Mouse (Mus musculus): ENCODE results near the gene C9.

C9 gene

DNA sequence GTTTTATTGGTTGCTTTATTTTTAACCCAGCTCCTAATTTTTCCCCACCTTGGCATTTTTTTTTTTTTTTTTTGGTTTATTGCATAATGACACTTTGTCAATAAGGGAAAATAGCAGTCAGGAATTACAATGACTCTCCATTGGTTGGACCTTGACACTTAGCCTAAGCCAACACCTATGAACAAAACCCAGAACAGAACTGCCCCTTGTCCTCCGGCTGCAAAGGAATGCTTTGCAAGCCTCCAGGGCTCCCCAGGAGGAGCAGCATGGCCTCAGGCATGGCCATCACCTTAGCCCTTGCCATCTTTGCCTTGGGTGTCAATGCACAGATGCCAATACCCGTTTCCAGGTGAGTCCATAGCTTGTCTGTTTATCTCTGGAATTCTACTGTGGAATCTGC, at the start of gene C9:
TSS of gene C9 (plus strand) at position 193 of the 400 bp plus-strand sequence.
- no peak for DNase-seq (ENCODE audit: low read depth, low spot score)

DNA sequence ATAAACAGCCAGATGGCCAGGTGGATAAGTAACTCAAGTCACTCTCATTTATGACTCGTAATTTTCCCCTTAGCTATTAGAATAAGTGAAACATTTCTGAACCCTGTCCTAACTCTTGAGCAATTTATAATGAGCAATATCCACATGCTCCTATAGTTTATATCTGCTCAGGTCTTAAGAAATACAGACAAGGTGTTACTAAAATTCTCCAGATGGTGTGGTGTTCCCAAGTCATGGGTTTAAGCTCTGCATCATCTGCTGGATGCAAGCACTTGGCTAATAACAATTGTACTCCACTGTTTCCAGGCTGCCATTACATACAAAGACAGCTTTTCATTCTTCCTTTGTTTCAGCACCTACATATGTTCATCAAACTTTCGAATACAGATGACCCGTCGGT, 46.9 kb upstream of the C9 start:
- no peak for DNase-seq (ENCODE audit: low read depth, low spot score)

DNA sequence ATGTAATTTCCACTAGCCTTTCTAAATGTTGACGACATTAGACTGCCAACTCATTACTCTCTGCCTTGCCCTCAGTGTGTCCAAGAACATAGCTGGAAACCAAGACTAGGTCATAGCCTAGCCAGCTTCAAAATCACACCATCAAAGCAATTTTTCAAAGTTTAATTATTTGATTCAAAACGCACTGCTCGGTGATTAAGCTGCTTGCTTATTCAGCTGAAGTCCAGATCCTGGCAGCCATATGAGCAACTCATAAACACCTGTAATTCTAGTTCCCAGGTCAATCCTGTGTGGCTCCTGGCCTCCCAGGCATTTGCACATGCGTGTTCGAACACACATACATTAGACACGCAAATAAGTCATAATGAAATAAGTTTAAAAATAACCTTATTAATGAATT, 46.2 kb upstream of the C9 start:
- no peak for DNase-seq (ENCODE audit: low read depth, low spot score)

DNA sequence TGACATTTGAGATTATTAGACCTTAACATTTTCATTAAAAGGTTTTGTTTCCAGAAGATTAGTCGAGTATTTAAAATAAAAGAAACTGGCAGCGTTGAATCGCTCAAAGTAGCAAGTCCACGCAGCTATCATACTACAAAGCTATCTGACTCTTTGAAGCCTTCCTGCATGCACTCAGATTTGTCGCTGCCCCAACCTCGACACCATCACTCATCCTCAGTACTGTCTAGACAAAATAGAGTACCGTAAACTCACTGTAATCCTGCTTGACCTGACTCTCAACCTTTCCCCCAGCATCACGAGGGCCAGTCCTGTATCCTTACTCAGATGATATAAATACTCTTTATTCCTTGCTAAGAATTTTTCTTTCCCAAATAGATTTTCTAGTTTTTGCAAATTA, 45.0 kb upstream of the C9 start:
- DNase-seq (ENCODE audit: low read depth, low spot score) = no peak

DNA sequence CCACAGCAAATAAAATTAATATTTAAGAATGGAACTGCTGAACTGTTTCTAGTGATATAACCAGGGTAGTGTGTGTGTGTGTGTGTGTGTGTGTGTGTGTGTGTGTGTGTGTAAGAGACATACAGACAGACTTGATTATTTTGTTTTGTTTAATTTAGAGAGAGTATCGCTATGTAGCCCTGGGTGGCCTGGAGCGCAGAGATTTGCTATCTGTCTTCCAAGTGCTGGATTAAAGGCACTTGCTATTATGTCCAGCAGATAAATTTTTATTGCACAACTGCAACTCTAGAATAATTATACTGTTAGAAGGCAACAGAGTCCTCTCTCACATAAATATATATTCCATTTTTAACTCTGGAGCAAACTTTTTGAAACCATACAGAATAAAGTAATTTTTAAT, 42.7 kb upstream of the C9 start:
- DNase-seq (ENCODE audit: low read depth, low spot score) = no peak

DNA sequence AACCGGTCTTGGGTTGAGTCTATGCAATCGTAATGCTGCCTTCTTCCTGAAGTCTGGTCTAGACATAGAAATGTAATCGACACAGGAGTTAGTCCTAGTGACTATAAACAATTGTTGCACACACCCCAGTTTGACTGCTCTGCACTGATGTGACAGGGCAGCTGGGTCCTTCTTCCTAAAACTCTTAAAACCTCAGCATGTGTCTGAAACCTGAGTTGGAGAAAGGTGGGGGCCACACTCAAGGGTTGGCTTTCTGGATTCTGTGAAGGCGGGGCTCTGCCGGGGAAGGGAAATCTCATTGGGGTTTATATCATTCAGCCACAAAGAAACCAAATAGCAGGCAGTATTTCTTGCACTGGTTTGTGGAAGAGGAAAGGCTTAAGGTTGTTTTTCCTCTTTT, 41.0 kb upstream of the C9 start:
- no peak for DNase-seq (ENCODE audit: low read depth, low spot score)

DNA sequence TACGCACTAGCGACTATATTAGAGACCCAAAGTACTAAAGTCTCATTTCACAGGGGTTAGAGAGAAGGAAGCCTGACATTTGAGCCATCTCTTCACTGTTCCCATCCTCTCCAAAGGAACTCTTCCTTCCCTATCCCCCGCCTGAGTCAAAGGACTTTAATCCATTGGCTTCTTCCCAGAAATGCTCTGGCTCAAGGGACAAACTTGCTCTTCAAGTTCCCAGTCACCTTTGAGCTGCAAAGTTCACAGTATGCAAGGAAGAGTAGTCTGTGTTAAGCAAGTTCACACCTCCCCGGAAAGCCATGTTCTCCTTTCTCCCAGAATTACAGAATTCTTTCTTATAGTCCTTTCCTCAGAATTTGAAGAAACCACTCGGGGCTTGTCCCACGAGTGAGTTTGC, 38.4 kb upstream of the C9 start:
- DNase-seq (ENCODE audit: low read depth, low spot score) = no peak

DNA sequence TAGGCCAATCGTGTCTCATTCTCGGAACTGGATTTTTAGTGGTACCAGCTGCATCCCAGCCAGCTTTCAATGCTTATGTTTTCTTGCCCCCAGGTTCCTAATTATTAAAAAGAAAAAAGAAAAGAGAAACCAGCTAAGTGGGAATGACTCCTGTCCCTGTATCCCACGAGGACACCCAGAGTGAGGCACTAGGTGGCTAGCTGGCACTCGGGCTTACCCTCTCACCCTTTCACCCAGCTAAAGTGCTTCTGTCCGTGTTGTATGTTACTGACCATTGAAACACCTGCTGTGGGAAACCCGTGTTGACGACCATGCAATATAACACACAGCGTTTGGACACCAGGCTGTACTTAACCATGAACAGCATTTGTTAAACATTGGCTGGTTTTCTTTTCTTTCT, 36.1 kb upstream of the C9 start:
- DNase-seq (ENCODE audit: low read depth, low spot score) = no peak

DNA sequence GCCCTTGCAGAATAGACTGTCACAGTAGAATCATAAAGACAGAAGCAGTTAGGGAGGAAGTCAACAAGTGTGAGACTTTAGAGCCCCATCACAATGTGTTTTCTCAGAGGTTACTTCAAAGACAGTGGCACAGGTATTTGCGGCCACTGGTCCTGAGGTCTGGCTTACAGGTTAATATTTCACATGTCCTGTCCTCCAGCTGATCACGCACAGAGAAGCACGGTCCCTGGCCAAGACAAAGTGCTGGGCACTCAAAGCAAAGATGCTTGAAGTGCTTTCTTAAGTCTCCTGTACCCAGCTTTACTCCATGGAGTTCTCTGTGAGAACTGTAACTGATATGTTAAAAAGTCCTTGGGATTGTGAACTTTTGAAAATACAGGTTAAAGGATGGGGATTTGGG, 35.0 kb upstream of the C9 start:
- no peak for DNase-seq (ENCODE audit: low read depth, low spot score)

DNA sequence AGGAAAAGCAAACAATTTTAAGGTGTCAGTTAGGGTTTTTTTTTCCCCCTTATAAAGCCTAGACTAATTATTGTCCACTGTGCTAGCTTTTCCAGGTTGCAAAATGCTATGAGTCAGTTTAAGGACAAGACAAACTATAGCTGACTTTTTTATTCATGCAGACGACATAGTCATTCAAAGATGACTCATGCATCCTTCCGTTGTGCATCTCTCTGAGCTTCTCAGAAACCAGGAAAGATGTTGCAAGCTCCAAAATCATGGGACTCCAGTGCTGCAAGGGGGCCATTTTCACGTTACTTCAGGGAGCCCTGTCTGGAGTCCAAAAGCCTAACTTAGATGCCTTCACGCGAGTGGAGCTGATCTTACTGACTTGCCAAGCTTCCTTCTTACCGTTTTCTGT, 33.8 kb upstream of the C9 start:
- DNase-seq (ENCODE audit: low read depth, low spot score) = no peak

DNA sequence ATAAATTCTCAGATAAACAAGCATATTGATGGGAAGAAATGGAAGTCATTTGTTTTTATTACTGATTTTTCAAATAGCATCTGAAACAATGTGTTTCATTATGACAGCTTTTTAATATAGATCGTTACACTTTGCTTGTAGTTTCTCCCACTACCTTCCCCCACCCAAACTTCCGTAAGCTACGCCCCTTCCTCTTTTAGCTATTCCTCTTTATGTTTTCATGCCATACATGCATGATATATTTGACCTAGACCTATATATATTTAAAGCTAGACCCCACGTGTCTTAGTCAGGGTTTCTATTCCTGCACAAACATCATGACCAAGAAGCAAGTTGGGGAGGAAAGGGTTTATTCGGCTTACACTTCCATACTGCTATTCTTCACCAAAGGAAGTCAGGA, 29.8 kb upstream of the C9 start:
- DNase-seq (ENCODE audit: low read depth, low spot score) = no peak

DNA sequence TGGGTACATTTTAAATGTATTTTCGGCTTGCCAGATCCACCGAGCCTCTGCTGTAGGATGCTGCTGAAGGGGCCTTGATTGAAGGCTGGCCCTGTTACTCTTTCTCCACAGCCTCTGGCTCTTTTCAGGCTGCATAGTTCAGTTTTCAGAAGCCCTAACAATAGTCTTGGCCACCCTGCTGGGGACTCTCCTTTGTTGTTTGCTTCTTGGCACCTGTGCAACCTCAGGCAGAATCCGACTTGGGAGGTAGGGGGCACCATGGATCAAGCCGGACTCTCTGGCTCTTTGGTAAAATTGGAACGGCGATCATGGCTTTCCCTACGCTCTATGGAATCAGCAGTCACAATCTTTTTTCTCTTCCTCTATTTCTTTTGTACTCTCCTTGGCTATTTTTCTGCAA, 13.3 kb upstream of the C9 start:
- no peak for DNase-seq (ENCODE audit: low read depth, low spot score)

DNA sequence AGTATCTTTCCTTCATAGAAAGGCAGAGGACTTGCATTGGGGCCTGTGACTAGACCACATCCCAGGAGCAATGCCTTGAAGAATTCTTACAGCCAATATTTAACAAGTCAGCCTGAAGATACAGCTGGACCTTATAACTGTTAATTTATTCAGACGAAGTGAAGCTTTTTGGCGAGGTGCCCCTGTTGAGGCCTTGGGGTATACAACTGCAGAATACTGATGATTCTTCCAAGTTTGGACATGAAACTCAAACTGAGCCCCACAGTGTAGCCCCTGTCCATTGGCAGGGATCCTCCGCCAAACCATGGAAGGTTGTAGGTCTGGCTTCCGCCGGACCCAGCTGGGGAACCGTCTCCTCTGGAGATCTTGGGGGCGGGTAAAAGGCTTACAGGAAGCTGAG, 12.7 kb upstream of the C9 start:
- no peak for DNase-seq (ENCODE audit: low read depth, low spot score)

DNA sequence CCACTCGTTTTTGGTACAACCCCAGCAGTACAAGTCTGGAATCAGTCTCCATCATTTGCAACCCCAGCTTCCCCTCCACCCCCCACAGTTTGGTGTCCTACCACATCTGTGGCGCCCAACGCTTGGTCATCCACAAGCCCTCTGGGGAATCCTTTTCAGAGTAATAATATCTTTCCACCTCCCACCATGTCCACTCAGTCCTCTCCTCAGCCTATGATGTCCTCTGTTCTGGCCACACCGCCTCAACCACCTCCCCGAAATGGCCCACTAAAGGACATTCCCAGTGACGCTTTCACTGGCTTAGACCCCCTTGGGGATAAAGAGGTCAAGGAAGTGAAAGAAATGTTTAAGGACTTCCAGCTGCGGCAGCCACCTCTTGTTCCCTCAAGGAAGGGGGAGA, 9.8 kb upstream of the C9 start:
- no peak for DNase-seq (ENCODE audit: low read depth, low spot score)

DNA sequence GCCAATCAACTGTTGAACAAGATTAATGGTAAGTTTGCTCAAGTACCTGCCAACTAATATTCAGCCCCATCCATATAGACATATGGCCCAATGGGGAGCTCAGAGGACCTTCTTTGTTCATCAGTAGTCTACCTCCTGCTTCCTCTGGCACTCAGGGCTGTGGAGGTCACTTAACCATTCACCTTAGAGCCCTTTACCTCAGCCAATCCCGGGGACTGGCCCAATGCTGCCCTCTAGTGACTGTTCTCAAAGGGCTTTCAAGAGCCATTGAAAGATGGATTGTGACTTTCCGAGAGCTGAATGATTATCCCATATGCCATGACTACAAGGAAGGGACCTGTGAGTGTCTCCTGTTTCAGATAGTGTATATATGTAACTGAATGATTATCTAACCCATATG, 9.4 kb upstream of the C9 start:
- no peak for DNase-seq (ENCODE audit: low read depth, low spot score)

DNA sequence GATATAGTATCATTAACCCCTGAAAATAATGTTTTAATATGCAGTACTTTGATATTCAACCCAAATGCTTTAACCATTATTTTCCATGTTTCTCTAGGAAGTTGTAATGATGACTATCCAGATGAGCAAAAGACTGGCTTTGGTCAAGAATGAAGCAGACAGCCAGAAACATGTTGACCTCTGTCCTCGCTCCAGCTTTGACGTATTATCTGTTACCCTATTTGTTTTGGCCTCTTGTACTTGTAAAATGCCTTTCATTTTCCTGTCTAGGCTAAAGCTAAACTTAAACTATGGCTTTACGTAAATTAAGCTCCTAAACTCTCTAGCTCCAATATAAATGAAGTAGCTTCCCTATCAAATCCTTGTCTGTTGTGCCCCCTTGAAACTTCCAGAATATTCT, 6.4 kb upstream of the C9 start:
- DNase-seq (ENCODE audit: low read depth, low spot score) = no peak

DNA sequence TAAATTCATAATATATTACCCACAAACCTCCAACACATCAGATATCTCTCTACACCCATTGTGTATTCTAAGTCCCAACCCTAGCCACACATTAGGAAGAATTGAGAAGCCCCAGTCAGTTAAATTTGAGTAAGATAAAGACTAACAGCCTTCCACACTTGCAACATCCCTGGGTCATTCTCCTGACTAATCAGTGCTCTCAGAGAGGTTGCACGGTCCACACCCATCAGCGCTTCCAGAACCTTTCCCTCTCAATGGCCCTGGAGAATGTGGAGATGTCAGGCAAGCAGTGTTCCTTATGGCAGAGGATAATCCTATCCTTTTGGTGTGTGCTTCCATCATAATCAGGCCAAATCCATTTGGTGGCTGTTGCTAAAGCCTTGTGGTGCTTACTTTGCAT, 675 bp upstream of the C9 start:
- no peak for DNase-seq (ENCODE audit: low read depth, low spot score)

DNA sequence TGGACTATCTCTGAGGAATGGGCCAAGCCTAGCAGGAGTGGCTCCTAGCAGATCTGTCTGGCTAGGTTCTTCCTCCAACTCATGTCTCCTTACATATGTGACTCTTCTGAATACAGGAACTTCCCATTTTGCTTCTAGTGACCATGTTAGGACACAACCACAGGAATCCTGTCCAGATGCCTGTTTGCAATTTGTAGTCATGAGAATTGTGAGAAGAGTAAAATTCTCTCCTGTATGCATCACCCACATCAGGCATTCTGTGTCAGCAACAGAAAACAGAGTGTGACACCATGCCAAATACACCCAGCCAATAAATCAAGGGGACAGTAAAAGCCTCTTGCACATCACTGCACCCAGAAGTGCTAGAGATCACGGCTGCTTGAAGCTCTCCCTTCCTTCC, 1.1 kb downstream of the C9 start:
- DNase-seq (ENCODE audit: low read depth, low spot score) = no peak

DNA sequence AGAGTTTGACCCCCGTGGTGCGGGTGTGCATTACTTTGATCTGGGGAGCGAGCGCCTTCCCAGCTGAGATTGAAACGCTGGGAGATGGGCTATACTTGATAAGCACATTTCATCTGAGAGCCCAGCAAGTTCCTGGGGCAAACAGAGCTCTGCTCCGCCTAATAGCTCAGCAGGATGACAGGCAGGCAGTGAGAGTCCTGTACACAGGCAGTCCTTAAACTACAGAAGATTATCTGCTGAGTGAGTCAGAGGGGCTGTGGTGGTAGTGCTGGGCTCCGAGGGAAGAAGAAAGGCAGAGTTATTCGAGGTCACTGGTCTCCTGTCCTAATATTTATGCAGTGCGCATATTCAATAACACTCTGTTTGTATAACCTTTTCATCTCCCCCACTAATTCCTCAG, 3.8 kb downstream of the C9 start:
- DNase-seq (ENCODE audit: low read depth, low spot score) = no peak

DNA sequence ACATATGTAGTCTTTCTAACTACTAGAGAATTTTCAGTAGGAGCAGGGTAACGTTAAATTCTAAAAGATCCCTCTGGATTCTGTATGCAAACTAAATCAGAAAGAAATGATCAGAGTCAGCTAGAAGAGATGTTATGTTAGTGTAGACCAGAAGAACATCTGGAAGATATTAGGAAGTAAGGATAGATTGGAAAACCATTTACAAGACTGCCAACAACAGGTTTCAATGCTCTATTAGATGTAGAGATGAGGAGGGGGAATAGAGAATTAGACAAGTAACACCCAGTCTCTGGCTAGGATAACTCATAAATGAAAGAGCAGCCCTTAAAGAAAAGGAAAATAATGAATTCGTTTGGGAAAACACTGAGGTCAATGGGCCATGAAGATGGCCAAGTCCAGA, 9.3 kb downstream of the C9 start:
- DNase-seq (ENCODE audit: low read depth, low spot score) = no peak

DNA sequence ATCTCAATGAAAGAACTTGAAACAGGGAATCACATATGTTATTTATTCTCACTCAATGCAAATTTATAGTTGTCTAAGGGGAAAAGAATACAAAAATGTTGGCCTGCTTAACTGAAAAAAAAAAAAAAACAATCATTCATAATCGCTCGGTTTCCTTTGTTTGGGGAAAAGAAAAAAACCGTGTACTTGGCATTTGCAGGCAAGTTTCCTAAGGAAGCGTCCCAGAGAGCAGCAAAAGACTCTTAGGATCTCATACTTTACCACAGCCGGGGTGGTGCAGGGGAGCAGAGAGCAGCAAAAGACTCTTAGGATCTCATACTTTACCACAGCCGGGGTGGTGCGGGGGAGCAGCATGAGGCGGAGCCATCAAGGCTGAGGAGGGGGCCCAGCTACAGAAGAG, 16.3 kb downstream of the C9 start:
- no peak for DNase-seq (ENCODE audit: low read depth, low spot score)

DNA sequence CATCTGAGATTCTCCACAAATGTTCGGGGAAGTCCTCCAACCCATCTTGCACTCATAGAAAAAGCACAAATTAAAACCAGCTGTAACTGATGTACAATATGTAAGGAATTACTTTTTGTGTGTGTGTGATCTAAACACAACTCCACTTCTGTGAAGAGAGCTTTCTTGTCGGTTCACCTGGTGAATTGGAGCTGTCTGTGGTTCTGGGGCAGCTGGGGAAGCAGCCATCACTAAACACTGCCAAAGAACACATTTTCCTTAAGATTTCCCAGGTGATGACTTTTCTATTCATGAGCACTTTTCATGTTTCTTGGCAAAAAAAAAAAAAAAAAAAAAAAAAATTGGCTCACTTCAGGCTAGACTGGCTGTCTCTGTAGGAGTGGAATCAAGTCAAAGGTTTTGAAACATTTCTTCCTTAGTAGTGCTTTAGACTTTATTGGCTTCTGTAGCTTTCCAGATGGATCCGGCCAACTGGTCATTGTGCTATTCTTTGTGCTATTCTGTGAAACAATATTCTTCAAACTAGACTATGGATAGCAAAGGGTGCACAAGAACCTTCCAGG, 18.3 kb downstream of the C9 start:
- DNase-seq (ENCODE audit: low read depth, low spot score) = no peak

DNA sequence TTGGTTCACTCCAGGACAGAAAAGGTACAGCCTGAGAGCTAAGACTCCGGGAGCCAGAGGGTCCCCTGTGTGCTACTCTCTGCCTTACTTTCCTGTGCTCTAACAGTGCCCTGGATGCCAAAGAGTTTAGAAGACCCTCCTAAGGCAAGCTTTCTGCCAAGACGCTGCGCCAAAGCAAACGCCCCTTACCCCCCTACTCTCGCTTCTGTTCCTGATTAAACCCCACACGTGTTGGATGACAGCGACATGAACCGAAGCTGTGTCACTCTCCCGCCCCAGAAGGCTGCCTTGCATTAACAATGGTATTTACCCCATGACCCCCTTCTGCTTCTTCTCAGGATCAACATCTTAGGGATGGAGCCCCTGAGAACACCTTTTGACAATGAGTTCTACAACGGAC, 21.9 kb downstream of the C9 start:
- DNase-seq (ENCODE audit: low read depth, low spot score) = no peak

DNA sequence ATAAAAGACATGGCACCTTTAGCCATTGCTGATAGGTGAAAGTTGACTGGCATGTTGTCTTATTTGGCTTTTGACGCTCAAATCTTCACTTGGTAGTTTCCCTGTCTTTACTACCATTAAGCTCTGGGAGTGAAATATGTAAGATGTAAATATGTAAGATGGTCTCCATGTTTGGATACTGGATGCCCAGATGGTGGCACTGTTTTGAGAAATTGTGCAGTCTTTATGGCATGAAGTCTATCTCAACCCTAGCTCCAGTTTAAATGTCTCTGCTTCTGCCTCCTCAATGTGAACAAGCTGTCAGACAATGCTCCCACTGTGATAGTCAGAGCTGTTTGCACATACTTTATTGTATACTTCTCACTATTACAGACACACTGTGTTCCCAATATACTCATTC, 23.7 kb downstream of the C9 start:
- no peak for DNase-seq (ENCODE audit: low read depth, low spot score)

DNA sequence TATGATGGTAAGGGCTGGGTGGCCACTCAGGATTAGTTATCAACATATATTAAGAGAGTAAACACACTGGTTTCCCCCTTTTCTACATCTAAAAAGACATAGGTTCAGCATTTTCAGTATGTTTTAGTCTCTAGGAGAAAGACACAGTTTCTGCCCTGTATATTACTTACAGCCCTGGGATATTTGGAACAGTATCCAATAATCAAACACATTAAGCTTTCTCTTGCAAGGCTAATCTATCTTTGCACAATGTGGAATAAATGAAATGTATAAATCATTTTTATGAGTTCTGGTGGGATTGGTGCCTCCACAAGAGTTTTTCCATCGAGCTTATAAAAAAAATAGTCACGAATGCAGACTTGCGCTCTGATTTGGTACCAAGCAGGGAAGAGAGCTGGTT, 24.3 kb downstream of the C9 start:
- no peak for DNase-seq (ENCODE audit: low read depth, low spot score)

All from WW6 (cell line).